Mouse (Mus musculus): ENCODE results near the gene Frem2. TPM values are rescaled to one million over a fixed set of nuclear protein-coding genes. Genes with fewer than 3 reads are reported as not detected.

Frem2 gene
- polyA plus RNA-seq, 1 experiment from 2014 or later, result 9.0 TPM

- Histone ChIP-seq H3K9ac (ENCODE audit: low read depth, low read length) (no peak overlapping the region), H3K27ac (no peak overlapping the region), H3K9me3 (replicated peaks; ENCODE audit: low read length) (no peaks in the 10 kb centered on the region), H3K36me3 (ENCODE audit: insufficient read depth, low read length) (peaks cover 1% of the 10 kb centered on the region; the same call in 1 of the 2 replicates), H3K4me3 (replicated peaks; ENCODE audit: low read depth, low read length) (no peak overlapping the region), H3K27me3 (ENCODE audit: insufficient read depth, low read length) (no peaks in the 10 kb centered on the region), H3K4me2 (ENCODE audit: low read length) (no peak overlapping the region), H3K4me1 (replicated peaks; ENCODE audit: insufficient read depth, low read length) (peaks cover 5% of the 10 kb centered on the region; the same call in 1 of the 2 replicates)
- WGBS, result 66% methylated on average over 9 of the region's 9 CpGs
- no peak for TF ChIP-seq CTCF (IDR thresholded peaks at IDR 0.05; ENCODE audit: low read depth)
- ATAC-seq (replicated peaks; ENCODE audit: low FRiP score, low read depth) (no peak), DNase-seq (ENCODE audit: low spot score) (peak; percentile 28)
These were observed 170.1 kb downstream of the Frem2 start for GRCm38 (mm10) chr3:53486996-53487576.

- Histone ChIP-seq H3K4me3 (replicated peaks; ENCODE audit: low read depth, low read length) (no peak overlapping the region), H3K4me2 (ENCODE audit: low read length) (no peak overlapping the region), H3K36me3 (ENCODE audit: insufficient read depth, low read length) (peaks cover 3% of the 10 kb centered on the region; the same call in 1 of the 2 replicates), H3K9ac (ENCODE audit: low read depth, low read length) (no peak overlapping the region), H3K4me1 (replicated peaks; ENCODE audit: insufficient read depth, low read length) (peaks cover 5% of the 10 kb centered on the region; the same call in 1 of the 2 replicates), H3K27ac (no peak overlapping the region), H3K27me3 (ENCODE audit: insufficient read depth, low read length) (no peaks in the 10 kb centered on the region), H3K9me3 (replicated peaks; ENCODE audit: low read length) (no peaks in the 10 kb centered on the region)
- no peak for TF ChIP-seq CTCF (IDR thresholded peaks at IDR 0.05; ENCODE audit: low read depth)
- DNase-seq (ENCODE audit: low spot score), result no peak
- ATAC-seq (replicated peaks; ENCODE audit: low FRiP score, low read depth), result no peak
- WGBS, result 71% methylated on average over 10 of the region's 10 CpGs
These were observed 170.6 kb downstream of the Frem2 start for GRCm38 (mm10) chr3:53486561-53486960.

- ATAC-seq (replicated peaks; ENCODE audit: low FRiP score, low read depth) (no peak), DNase-seq (ENCODE audit: low spot score) (no peak)
- H3K9me3 ChIP-seq (replicated peaks; ENCODE audit: low read length), result no peaks in the 10 kb centered on the region
- 83% methylated on average over 8 of the region's 8 CpGs for WGBS
- no peak overlapping the region for H3K4me2 ChIP-seq (ENCODE audit: low read length)
- H3K27ac ChIP-seq, result no peak overlapping the region
- no peak overlapping the region for H3K9ac ChIP-seq (ENCODE audit: low read depth, low read length)
- no peaks in the 10 kb centered on the region for H3K27me3 ChIP-seq (ENCODE audit: insufficient read depth, low read length)
- H3K36me3 ChIP-seq (ENCODE audit: insufficient read depth, low read length), result peaks cover 19% of the 10 kb centered on the region
- H3K4me1 ChIP-seq (replicated peaks; ENCODE audit: insufficient read depth, low read length), result peaks cover 5% of the 10 kb centered on the region; the same call in 1 of the 2 replicates
- no peak overlapping the region for H3K4me3 ChIP-seq (replicated peaks; ENCODE audit: low read depth, low read length)
- no peak for TF ChIP-seq CTCF (IDR thresholded peaks at IDR 0.05; ENCODE audit: low read depth)
These were observed 173.6 kb downstream of the Frem2 start for GRCm38 (mm10) chr3:53483414-53484059.

GRCm38 (mm10) chr3:53478419-53479046, 178.6 kb downstream of the Frem2 start:
- 96% methylated on average over 30 of the region's 30 CpGs for WGBS

GRCm38 (mm10) chr3:53477468-53477867, 179.7 kb downstream of the Frem2 start:
- Histone ChIP-seq H3K4me2 (ENCODE audit: low read length) (no peak overlapping the region), H3K9me3 (replicated peaks; ENCODE audit: low read length) (no peaks in the 10 kb centered on the region), H3K9ac (ENCODE audit: low read depth, low read length) (no peak overlapping the region), H3K36me3 (ENCODE audit: insufficient read depth, low read length) (peaks cover 61% of the 10 kb centered on the region), H3K27me3 (ENCODE audit: insufficient read depth, low read length) (no peaks in the 10 kb centered on the region), H3K27ac (no peak overlapping the region), H3K4me1 (replicated peaks; ENCODE audit: insufficient read depth, low read length) (no peaks in the 10 kb centered on the region), H3K4me3 (replicated peaks; ENCODE audit: low read depth, low read length) (no peak overlapping the region)
- DNase-seq (ENCODE audit: low spot score) (no peak), ATAC-seq (replicated peaks; ENCODE audit: low FRiP score, low read depth) (peak; percentile 13; the same call in 1 of the 2 replicates)
- TF ChIP-seq CTCF (IDR thresholded peaks at IDR 0.05; ENCODE audit: low read depth), result no peak
- 48% methylated on average over 17 of the region's 17 CpGs for WGBS

More at GRCm38 (mm10) chr3:53478419-53479046, 178.6 kb downstream of the Frem2 start:
- no peaks in the 10 kb centered on the region for H3K4me1 ChIP-seq (replicated peaks; ENCODE audit: insufficient read depth, low read length)
- peaks cover 51% of the 10 kb centered on the region for H3K36me3 ChIP-seq (ENCODE audit: insufficient read depth, low read length)
- no peak overlapping the region for H3K9ac ChIP-seq (ENCODE audit: low read depth, low read length)
- H3K27ac ChIP-seq, result no peak overlapping the region
- ATAC-seq (replicated peaks; ENCODE audit: low FRiP score, low read depth) (no peak; the same call in 1 of the 2 replicates), DNase-seq (ENCODE audit: low spot score) (no peak)
- H3K27me3 ChIP-seq (ENCODE audit: insufficient read depth, low read length), result no peaks in the 10 kb centered on the region
- H3K9me3 ChIP-seq (replicated peaks; ENCODE audit: low read length), result no peaks in the 10 kb centered on the region
- H3K4me3 ChIP-seq (replicated peaks; ENCODE audit: low read depth, low read length), result no peak overlapping the region
- TF ChIP-seq CTCF (IDR thresholded peaks at IDR 0.05; ENCODE audit: low read depth), result no peak
- H3K4me2 ChIP-seq (ENCODE audit: low read length), result no peak overlapping the region

GRCm38 (mm10) chr3:53475889-53476288, 181.3 kb downstream of the Frem2 start:
- Histone ChIP-seq H3K27me3 (ENCODE audit: insufficient read depth, low read length) (no peaks in the 10 kb centered on the region), H3K4me2 (ENCODE audit: low read length) (no peak overlapping the region), H3K4me1 (replicated peaks; ENCODE audit: insufficient read depth, low read length) (no peaks in the 10 kb centered on the region), H3K36me3 (ENCODE audit: insufficient read depth, low read length) (peaks cover 72% of the 10 kb centered on the region), H3K4me3 (replicated peaks; ENCODE audit: low read depth, low read length) (no peak overlapping the region), H3K27ac (no peak overlapping the region), H3K9me3 (replicated peaks; ENCODE audit: low read length) (no peaks in the 10 kb centered on the region), H3K9ac (ENCODE audit: low read depth, low read length) (no peak overlapping the region)
- ATAC-seq (replicated peaks; ENCODE audit: low FRiP score, low read depth), result no peak
- 49% methylated on average over 6 of the region's 6 CpGs for WGBS
- DNase-seq (ENCODE audit: low spot score), result peak; percentile 67
- peak; percentile 79 for TF ChIP-seq CTCF (IDR thresholded peaks at IDR 0.05; ENCODE audit: low read depth)
